Mouse (Mus musculus) limb, embryonic 12.5 days (tissue): ENCODE measurements around the gene Olfr1180. TPM values are rescaled to one million over a fixed set of nuclear protein-coding genes. Genes with fewer than 3 reads are reported as not detected.
"Not testable (repeated sequence)": the region's sequence is repeated elsewhere in the genome, so short reads cannot be mapped to it uniquely, and the experiment has no call there.

ENCODE experiments used
- ATAC-seq: fragments of 200-750 bp; cut with Nextera tagmentation; 2 replicates; pipeline ENCODE4 v1.8.0; 2017; ENCODE audit warnings: low read depth, moderate TSS enrichment; ENCODE audit not compliant: insufficient number of reproducible peaks, insufficient read depth, low FRiP score, low TSS enrichment
- H3K27ac ChIP-seq: fragments of 300-500 bp; sonication (generic); 2 replicates; pipeline ENCODE4 v1.5.1; 2016; ENCODE audit warnings: mild to moderate bottlenecking, moderate library complexity
- H3K27me3 ChIP-seq: fragments of 300-500 bp; sonication (generic); 2 replicates; pipeline ENCODE4 v1.6.1; 2016; ENCODE audit warnings: mild to moderate bottlenecking, moderate library complexity
- H3K36me3 ChIP-seq: fragments of 300-500 bp; sonication (generic); 2 replicates; pipeline ENCODE4 v1.6.1; 2016; ENCODE audit warnings: mild to moderate bottlenecking, moderate library complexity
- H3K4me1 ChIP-seq: fragments of 300-500 bp; sonication (generic); replicated peaks from 2 replicates; pipeline ENCODE4 v1.6.1; 2016
- H3K4me2 ChIP-seq: fragments of 300-500 bp; sonication (generic); 2 replicates; pipeline ENCODE4 v1.6.1; 2016; ENCODE audit warnings: mild to moderate bottlenecking, moderate library complexity
- H3K4me3 ChIP-seq: fragments of 300-500 bp; sonication (generic); replicated peaks from 2 replicates; pipeline ENCODE4 v1.5.1; 2016; ENCODE audit warnings: mild to moderate bottlenecking
- H3K9ac ChIP-seq: fragments of 300-500 bp; sonication (generic); replicated peaks from 2 replicates; pipeline ENCODE4 v1.6.1; 2016; ENCODE audit warnings: mild to moderate bottlenecking, moderate library complexity
- H3K9me3 ChIP-seq: fragments of 300-500 bp; sonication (generic); 2 replicates; pipeline ENCODE4 v1.6.1; 2016; ENCODE audit warnings: mild to moderate bottlenecking, moderate library complexity
- WGBS: fragments of 180-500 bp; shearing (Covaris S2); methylation state at CpG from one replicate; pipeline ENCODE4 v1.1.7; 2016; 5-methylcytosine and 5-hydroxymethylcytosine counted together
- polyA plus RNA-seq: library from polyadenylated mRNA; unstranded; fragments of >200 nt; fragmentation: Nextera tagmentation; extraction: Ambion mirVana; gene quantifications from 2 replicates; pipeline ENCODE4 v1.2.1, GENCODE M21; 2016

Gene Olfr1180
- polyA plus RNA-seq, result not detected in 2 replicates

GRCm38 (mm10) chr2:88419051-88419450, at the start of gene Olfr1180:
TSS of gene Olfr1180 (minus strand) at chr2:88419151.
- H3K9ac ChIP-seq, result no peak within 1 kb of the TSS
- no peaks in the 10 kb centered on the region for H3K27me3 ChIP-seq
- WGBS, result 67% methylated on average over 2 of the region's 2 CpGs
- H3K4me2 ChIP-seq, result no peak within 1 kb of the TSS
- H3K4me3 ChIP-seq, result no peak within 1 kb of the TSS
- no peaks in the 10 kb centered on the region for H3K4me1 ChIP-seq
- H3K27ac ChIP-seq, result no peak within 1 kb of the TSS
- no peak for ATAC-seq
- H3K36me3 ChIP-seq, result no peaks in the 10 kb centered on the region
- no peaks in the 10 kb centered on the region for H3K9me3 ChIP-seq

DNA sequence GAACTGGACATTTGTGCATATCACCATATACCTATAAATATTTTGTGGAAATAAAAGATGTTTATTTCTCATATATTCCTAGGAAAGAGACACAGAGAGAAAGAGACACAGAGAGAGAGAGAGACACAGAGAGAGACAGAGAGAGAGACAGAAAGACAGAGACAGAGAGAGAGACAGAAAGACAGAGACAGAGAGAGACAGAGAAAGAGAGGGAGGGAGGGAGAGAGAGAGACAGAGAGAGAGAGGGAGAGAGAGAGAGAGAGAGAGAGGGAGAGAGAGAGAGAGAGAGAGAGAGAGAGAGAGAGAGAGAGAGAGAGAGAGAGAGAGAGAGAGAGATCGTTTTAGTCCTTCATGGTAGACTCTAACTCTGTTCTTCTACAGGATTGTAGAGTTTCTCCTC, 35.6 kb upstream of the Olfr1180 start, which contains the start of gene Olfr1183:
Olfr1183 (plus strand) TSS at position 301 of the 400 bp plus-strand sequence.
- not testable (repeated sequence) for H3K4me3 ChIP-seq, ATAC-seq, H3K36me3 ChIP-seq, H3K9me3 ChIP-seq, H3K9ac ChIP-seq, H3K27ac ChIP-seq, H3K27me3 ChIP-seq, H3K4me1 ChIP-seq, H3K4me2 ChIP-seq
- 84% methylated on average over 1 of the region's 1 CpGs for WGBS

GRCm38 (mm10) chr2:88449031-88449430, 30.1 kb upstream of the Olfr1180 start, which contains the start of gene Gm13757:
TSS of gene Gm13757 (minus strand) at chr2:88449131.
- 97% methylated on average over 1 of the region's 1 CpGs for WGBS

DNA sequence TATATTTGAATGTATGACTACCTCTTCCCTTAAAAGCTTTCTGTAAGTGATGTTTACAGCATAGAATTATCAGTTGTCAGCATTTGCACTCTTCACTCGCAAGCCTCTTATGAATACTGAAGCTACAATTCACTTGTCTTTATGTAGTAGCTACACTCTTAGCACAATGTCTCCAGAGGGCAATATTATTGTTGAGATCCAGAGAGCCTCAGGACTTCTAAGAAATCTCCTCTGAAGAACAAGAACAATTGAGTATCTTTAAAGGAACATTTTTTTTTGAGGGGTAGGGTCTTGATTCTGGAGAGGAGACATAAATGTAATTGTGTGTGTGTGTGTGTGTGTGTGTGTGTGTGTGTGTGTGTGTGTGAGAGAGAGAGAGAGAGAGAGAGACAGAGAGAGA, 7.1 kb upstream of the Olfr1180 start, which contains the start of gene Olfr1181:
Olfr1181 (minus strand) TSS at position 101 of the 400 bp plus-strand sequence.
- 84% methylated on average over 1 of the region's 1 CpGs for WGBS
- Histone ChIP-seq H3K27ac (no peak within 1 kb of the TSS), H3K9me3 (no peaks in the 10 kb centered on the region), H3K36me3 (no peaks in the 10 kb centered on the region), H3K4me1 (no peaks in the 10 kb centered on the region), H3K4me2 (no peak within 1 kb of the TSS), H3K27me3 (no peaks in the 10 kb centered on the region), H3K9ac (no peak within 1 kb of the TSS), H3K4me3 (no peak within 1 kb of the TSS)
- no peak for ATAC-seq

More at GRCm38 (mm10) chr2:88449031-88449430, 30.1 kb upstream of the Olfr1180 start, which contains the start of gene Gm13757:
- H3K4me2 ChIP-seq, result no peak within 1 kb of the TSS
- no peak within 1 kb of the TSS for H3K9ac ChIP-seq
- H3K4me3 ChIP-seq, result no peak within 1 kb of the TSS
- H3K27me3 ChIP-seq, result no peaks in the 10 kb centered on the region
- no peaks in the 10 kb centered on the region for H3K4me1 ChIP-seq
- no peaks in the 10 kb centered on the region for H3K9me3 ChIP-seq
- H3K36me3 ChIP-seq, result no peaks in the 10 kb centered on the region
- no peak for ATAC-seq
- no peak within 1 kb of the TSS for H3K27ac ChIP-seq

GRCm38 (mm10) chr2:88406353-88406752, 12.6 kb downstream of the Olfr1180 start, which contains the start of gene Olfr1179:
TSS of gene Olfr1179 (minus strand) at chr2:88406453.
- H3K9me3 ChIP-seq, result no peaks in the 10 kb centered on the region
- H3K27me3 ChIP-seq, result no peaks in the 10 kb centered on the region
- WGBS, result 79% methylated on average over 3 of the region's 3 CpGs
- H3K4me1 ChIP-seq, result no peaks in the 10 kb centered on the region
- H3K36me3 ChIP-seq, result no peaks in the 10 kb centered on the region
- H3K27ac ChIP-seq, result no peak within 1 kb of the TSS
- ATAC-seq, result no peak
- H3K9ac ChIP-seq, result no peak within 1 kb of the TSS
- no peak within 1 kb of the TSS for H3K4me3 ChIP-seq
- H3K4me2 ChIP-seq, result no peak within 1 kb of the TSS

- no peak within 1 kb of the TSS for H3K4me2 ChIP-seq
- 86% methylated on average over 1 of the region's 1 CpGs for WGBS
Measured at GRCm38 (mm10) chr2:88386762-88387161, 32.2 kb downstream of the Olfr1180 start, which contains the start of gene Olfr1178. TSS of gene Olfr1178 (plus strand) at chr2:88387062.

More at GRCm38 (mm10) chr2:88386762-88387161, 32.2 kb downstream of the Olfr1180 start, which contains the start of gene Olfr1178:
- H3K9ac ChIP-seq, result no peak within 1 kb of the TSS
- no peak within 1 kb of the TSS for H3K27ac ChIP-seq
- no peaks in the 10 kb centered on the region for H3K27me3 ChIP-seq
- H3K4me1 ChIP-seq, result no peaks in the 10 kb centered on the region
- no peak for ATAC-seq
- no peaks in the 10 kb centered on the region for H3K9me3 ChIP-seq
- no peak within 1 kb of the TSS for H3K4me3 ChIP-seq
- H3K36me3 ChIP-seq, result no peaks in the 10 kb centered on the region

Other genes starting within 250 kb of the Olfr1180 start
- not detected in 2 replicates for gene Olfr1168, start 237.3 kb downstream of the Olfr1180 start, polyA plus RNA-seq
- not detected in 2 replicates for gene Olfr1170, start 190.8 kb downstream of the Olfr1180 start, polyA plus RNA-seq
- gene Olfr1173, start 139.3 kb downstream of the Olfr1180 start, polyA plus RNA-seq, result not detected in 2 replicates
- gene Olfr1174-ps, start 104.0 kb downstream of the Olfr1180 start, polyA plus RNA-seq, result not detected in 2 replicates
- gene Olfr1175-ps, start 91.9 kb downstream of the Olfr1180 start, polyA plus RNA-seq, result not detected in 2 replicates
- not detected in 2 replicates for gene Olfr1176, start 82.4 kb downstream of the Olfr1180 start, polyA plus RNA-seq
- gene Olfr1177-ps, start 72.7 kb downstream of the Olfr1180 start, polyA plus RNA-seq, result not detected in 2 replicates
- not detected in 2 replicates for gene Olfr1178, start 32.1 kb downstream of the Olfr1180 start, polyA plus RNA-seq
- gene Olfr1179, start 12.7 kb downstream of the Olfr1180 start, polyA plus RNA-seq, result not detected in 2 replicates
- not detected in 2 replicates for gene Olfr1181, start 7.0 kb upstream of the Olfr1180 start, polyA plus RNA-seq
- gene Gm13757, start 30.0 kb upstream of the Olfr1180 start, polyA plus RNA-seq, result not detected in 2 replicates
- gene Olfr1183, start 35.7 kb upstream of the Olfr1180 start, polyA plus RNA-seq, result not detected in 2 replicates
- not detected in 2 replicates for gene Olfr1184, start 64.4 kb upstream of the Olfr1180 start, polyA plus RNA-seq
- not detected in 2 replicates for gene Olfr1185-ps1, start 74.2 kb upstream of the Olfr1180 start, polyA plus RNA-seq
- not detected in 2 replicates for gene Olfr1186, start 99.4 kb upstream of the Olfr1180 start, polyA plus RNA-seq
- not detected in 2 replicates for gene Olfr1188, start 137.8 kb upstream of the Olfr1180 start, polyA plus RNA-seq
- gene Olfr1189, start 167.3 kb upstream of the Olfr1180 start, polyA plus RNA-seq, result not detected in 2 replicates
- gene Olfr1191-ps1, start 221.4 kb upstream of the Olfr1180 start, polyA plus RNA-seq, result not detected in 2 replicates
- not detected in 2 replicates for gene Olfr1192-ps1, start 229.4 kb upstream of the Olfr1180 start, polyA plus RNA-seq